Mouse (Mus musculus) testis, postnatal 10 days (tissue): ENCODE results near the gene Uhrf1.
"Not testable (repeated sequence)": the region's sequence is repeated elsewhere in the genome, so short reads cannot be mapped to it uniquely, and the experiment has no call there.

ENCODE experiments used
- DNase-seq: peaks from one replicate; pipeline ENCODE4 v3.0.0; 2021; ENCODE audit warnings: low spot score

Gene Uhrf1

DNA sequence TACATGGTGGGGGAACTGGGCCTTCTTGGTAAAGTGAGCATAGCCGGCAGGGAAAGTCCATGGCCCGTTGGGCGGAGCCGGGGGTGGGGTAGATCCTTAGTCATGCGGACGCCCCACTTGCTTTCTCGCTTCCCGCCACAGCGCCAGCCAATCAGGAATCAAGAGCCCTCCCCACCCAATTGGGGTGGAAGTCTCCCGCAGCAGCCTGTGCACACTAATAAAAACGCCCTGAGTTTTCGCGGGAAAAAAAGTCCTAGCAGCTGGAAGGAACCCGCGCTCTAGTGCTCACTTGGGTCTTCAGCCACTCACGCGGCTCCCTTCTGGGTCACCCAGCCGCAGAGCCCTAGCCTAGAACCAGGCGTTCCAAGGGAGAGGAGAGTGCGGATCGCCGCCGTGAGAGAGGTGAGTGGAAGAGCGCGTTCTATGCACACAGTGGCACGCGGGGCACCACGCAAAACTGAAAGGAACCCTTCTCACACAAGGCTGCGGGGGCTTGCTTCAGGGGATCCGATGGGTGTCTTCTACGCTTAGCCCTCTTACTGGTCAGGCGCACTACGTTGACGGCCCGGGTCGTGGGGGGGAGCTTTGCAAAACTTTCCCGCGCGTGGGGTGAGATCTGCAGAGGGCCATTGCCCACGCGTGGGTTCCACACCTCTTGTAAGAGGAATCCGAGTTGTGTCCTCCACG is at the start of gene Uhrf1:
Gene Uhrf1 (plus strand): TSS at position 162 of the 687 bp plus-strand sequence.
- peak; percentile 86 for DNase-seq

DNA sequence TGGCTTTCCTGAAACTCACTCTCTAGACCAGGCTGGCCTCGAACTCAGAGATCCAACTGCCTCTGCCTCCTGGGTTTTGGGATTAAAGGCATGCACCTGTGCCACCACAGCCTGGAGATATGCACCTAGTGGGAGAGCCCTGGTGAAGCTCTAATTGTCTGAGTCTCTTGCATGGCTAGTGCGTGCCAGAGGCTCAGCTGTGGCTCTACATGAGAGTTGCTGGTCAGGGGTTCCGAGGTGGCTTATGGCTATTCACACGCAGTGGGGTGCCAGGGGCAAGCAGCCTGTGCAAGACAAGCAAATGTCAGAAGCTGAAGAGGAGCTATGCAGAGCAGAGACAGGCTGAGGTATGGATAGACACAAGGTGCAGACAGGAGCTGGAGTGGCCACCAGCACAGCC is 48.4 kb upstream of the Uhrf1 start:
- DNase-seq: no peak

DNA sequence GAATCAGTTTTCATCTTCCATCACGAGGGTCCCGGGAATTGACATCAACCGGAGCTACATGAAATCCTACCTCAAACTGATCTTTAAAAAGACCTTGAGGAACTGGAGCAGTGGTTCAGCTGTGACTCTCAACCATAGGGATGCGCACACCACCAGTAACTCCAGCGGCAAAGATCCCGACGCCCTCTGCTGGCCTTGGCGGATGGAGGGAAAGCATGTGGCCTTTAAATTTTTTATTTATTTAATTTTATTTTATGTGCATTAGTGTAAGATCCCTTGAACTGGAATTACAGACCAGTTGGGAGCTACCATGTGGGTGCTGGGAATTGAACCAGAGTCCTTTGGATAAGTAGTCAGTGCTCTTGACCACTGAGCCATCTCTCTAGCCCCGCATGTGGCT is 47.7 kb upstream of the Uhrf1 start:
- DNase-seq: peak; percentile 75

DNA sequence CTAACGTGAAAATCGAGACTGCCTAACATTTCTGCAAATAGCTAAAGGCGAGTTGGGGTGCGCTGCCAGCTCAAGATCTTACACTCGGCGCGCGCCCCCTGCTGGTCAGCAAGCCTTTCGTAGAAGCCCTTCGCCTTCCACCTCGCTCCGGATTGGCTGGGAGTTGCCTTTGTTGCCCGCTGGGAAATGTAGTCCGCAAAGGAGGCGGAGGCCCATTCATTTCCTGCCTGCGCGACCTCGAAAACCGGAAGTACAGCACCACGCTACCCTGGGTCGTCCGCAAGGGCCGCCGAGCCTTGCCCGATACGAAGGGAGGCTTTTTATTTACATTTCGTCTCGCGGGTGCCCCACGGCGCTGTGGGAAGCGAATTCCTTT is 47.3 kb upstream of the Uhrf1 start:
- DNase-seq: peak; percentile 99

DNA sequence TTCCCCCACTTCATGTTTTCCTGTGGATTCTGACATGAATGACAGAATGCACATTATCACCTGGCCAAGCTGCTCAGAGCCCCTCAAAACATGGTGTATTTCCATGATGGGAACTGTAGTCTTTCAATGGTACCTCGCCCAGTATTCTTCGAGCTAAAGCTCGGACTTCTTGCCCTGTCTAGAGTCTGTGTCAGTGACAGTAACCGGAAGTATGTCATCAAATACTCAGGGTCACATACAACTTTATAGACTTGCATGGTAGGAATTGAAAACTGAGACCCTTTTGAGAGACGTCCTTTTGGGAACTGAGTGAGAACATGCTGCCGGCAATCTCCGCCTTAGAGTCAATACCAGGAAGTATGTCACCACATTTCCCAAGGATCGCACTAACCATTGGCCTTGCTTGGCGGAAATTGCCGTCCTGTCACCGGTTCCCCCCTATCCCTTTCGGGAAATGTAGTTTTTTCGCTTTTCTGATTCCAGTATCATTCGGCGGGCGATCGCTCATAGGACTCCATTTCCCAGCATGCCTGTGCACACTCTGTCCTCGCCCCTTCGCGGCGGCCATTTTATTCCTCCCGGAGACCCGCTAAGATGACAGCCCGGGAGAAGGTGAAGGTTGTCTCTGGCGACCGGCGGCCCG is 46.8 kb upstream of the Uhrf1 start, which contains the start of gene Fem1a:
Gene Fem1a (plus strand): TSS at position 572 of the 643 bp plus-strand sequence.
- DNase-seq: peak; percentile 87

DNA sequence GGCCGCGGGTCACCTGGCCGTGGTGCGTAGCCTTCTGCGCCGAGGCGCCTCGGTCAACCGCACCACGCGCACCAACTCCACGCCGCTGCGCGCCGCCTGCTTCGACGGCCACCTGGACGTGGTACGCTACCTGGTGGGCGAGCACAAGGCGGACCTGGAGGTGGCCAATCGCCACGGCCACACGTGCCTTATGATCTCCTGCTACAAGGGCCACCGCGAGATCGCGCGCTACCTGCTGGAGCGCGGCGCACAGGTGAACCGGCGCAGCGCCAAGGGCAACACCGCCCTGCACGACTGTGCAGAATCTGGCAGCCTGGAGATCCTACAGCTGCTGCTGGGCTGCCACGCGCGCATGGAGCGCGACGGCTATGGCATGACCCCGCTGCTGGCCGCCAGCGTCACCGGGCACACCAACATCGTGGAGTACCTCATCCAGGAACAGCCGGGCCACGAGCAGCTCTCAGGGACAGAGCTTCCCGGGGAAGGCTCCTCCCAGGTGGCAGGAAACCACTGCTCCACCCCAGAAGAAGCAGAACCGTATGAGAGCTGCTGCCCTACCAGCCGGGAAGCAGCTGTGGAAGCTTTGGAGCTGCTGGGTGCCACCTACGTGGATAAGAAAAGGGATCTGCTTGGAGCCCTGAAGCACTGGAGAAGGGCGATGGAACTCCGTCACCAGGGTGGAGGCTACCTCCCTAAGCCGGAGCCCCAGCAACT is 45.8 kb upstream of the Uhrf1 start:
- no peak for DNase-seq

DNA sequence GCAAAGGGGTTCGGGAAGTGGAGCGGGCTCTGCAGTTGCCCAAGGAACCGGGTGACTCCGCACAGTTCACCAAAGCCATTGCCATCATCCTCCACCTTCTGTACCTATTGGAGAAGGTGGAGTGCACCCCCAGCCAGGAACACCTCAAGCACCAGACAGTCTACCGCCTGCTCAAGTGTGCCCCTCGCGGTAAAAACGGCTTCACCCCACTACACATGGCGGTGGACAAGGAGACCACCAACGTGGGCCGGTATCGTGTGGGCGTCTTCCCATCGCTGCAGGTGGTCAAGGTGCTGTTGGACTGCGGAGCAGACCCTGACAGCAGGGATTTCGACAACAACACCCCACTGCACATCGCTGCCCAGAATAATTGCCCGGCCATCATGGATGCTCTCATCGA is 44.9 kb upstream of the Uhrf1 start:
- DNase-seq: not testable (repeated sequence)

DNA sequence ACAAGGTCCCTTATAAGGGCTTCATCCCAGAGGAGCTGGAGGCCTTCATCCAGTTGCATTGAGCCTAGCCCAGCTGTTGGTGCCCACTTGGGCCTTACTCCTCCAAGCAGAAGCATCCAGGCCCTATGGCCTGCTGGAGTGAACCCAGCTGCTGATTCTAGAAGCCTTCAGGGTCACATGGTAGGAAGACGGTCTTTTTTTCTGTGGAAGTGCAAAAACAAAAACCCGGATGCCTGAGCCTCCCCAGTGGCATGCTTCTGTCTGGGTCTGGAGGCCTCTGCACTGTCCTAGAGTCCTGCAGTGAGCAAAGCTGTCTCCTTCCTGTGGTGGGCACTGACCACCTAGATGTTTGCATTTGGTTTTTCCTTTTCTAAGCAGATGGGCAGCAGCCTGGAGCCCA is 44.3 kb upstream of the Uhrf1 start:
- not testable (repeated sequence) for DNase-seq

DNA sequence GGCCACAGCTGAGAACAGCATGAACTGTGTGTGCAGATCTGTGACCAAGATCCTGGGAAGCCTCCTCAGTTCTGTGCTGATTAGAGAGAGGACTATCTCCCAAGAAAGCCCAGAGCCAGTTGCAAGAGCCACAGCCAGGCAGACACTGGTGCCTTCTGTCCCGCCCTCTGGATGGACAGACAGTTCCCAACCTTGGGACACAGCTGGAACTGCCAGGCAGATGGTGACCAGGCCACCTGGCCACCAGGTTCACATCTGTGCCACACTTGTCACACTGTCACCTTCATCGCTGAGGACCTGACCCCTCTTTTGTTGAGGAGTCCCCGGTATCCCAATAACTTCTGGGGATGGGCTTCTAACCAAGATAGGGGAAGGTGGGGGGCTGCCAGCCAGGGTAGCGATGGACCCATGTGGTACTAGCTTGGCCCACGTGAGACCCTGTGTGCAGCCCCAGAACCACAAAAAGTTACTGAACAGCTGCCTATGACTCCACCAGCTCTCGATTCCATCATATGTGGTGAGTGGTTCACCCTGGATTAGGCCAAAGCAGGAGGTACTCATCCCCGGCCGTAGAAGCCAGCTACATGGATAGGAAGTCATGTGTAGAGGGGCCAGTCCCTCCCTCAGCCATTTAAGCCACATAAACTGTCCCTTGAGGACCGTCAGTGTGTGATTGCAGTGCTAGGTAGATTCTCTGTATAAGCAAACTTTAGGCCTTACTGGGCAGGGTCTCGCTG is 43.7 kb upstream of the Uhrf1 start:
- DNase-seq: no peak

DNA sequence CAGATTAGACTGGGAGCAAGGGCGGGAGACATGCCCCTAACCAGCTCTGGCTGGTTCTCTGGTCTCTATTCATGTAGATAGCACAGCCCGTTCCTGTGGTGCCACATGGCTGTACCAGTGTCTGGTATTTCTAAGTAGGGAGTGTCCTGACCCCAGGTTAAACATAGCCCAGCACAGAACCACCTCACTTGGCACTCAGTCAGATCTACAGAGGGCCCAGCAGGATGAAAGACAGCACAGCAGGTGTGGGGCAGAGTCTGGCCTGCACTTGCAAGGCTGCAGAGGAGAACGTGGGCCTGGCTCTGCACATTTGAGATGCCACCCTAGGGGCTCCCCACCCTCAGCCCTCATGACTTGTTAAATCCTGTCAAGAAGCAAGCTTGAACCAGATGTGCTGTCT is 42.0 kb upstream of the Uhrf1 start:
- DNase-seq: no peak

DNA sequence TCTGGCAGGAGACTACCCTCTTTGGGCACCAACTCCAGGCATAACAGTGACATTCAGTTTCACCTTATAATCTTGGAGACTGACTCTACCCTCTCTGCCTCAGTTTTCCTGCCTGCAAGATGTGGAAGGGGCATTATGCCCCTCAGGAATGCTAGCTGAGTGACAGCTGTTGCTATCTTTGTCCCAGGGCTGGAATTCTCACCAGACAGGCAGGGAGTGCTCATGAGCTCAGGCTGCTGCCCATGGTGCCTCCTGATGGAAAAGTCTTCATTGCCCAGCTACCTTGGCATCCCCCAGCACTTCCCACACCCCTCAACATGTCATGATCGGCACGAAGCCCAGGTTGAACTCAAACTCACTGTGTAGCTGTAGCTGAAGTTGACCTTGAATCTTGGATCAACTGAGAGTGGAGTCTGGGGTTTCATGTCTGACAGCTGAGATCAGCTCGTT is 40.5 kb upstream of the Uhrf1 start:
- DNase-seq: no peak

DNA sequence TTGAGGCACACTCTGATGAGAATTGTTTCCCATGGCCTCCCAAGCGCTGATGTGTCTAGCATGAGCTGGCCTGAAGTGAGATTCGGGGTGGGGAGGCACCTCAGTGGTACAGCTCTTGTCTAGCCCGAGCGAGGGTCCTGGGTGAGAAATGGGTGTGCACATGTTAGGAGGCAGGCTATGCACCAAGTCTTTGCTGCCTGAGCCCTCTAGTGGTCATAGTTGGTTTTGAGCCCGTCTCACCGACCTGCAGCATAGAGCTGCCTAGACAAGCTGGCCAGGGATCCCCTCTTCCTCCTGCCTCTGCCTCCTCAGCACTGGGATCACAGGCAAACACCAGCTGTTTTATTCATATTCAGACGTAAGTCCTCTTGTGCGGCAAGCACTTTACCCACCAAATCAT is 39.1 kb upstream of the Uhrf1 start:
- peak; percentile 83 for DNase-seq

DNA sequence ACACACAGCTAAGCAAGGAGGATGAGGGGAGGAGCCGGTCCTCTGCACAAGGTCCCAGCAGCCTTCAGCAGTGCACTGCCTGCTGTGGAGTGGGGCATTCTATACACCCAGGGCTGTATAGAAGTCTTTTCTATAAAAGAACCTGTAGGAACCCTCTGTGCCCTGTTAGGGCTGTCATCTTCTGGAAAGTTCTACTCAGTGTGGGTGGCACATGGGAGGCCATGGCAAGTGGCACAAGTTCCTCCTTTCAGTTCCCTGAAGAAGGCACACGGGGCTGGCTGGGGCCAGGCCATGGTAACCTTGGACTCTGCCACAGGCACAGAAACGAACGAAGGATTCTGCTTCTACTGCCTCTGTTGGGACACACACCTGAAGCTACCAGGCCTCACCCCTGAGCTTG is 38.1 kb upstream of the Uhrf1 start:
- DNase-seq: no peak

DNA sequence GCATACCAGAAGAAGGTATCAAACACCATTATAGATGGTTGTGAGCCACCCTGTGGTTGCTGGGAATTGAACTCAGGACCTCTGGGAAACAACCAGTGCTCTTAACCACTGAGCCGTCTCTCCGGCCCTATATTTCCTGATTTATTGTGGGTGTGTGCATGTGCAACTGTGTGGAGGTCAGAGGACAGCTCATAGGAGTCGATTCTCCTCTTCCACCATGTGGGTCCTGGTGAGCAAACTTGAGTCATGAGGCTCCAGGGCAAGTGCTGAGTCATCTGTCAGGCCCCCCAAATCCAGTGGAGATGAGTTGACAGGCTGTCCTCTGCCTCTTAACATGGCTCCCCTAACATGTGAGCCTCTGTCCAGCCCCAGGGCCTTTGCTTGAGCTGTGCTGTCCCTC is 37.3 kb upstream of the Uhrf1 start:
- DNase-seq: no peak

DNA sequence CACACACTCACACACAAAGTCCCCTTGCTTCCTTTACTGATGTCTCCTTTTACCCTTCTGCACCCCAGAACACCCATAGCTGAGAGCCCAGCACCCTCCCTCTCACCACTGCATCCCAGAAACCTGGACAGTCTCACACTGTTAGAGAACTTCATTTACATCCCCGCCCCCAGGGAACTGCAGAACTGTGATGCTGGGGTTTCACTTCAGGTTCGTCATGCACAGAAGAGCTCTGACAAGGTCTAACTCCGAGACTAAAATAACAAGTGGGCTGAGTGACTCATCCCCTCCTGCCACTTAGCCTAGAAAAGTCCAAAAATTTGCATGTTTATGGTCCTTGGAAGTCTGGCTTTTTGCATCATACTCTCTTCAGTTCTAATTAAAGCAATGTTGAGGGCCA is 36.9 kb upstream of the Uhrf1 start:
- DNase-seq: no peak

DNA sequence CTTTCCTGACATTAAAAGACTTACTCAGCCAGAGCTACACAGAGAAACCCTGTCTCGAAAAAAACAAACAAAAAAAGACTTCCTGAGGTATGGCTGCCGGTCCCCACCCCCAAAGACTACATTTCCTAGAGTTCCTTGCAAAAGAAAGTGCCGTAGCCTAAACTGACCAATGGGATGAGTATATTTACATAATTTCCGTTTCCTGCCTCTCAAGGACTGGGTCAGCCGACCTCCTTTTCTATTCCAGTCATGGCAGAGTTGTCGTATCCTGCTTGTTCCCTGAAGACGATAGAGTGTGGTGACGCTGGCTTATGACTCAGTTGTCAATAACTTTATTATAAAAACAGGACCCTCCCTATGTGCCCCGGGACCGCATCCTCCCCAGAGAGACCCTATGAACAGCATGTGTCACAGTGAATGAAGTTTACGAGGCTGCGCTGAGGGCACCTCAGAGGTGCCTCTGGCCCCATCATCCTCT is 33.9 kb upstream of the Uhrf1 start:
- DNase-seq: peak; percentile 50

DNA sequence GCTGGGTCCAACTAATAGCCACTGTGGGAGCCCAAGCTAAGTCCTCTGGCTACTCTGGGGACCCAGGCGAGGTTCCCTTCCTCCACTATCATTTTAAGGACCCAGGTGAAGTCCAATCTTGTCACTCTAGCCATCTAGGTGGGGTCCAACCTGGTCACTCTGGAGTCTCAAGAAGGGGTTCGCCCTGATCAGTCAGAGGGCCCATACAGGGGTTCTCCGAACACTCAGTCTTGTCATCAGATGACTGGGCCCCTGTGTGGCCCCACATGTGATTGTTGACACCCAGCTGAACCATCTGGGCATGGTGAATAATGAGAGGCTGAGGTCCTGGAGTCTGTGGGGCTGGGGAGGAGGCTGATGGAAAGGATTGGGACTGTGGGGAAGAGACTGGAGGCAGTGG is 33.4 kb upstream of the Uhrf1 start:
- DNase-seq: no peak

DNA sequence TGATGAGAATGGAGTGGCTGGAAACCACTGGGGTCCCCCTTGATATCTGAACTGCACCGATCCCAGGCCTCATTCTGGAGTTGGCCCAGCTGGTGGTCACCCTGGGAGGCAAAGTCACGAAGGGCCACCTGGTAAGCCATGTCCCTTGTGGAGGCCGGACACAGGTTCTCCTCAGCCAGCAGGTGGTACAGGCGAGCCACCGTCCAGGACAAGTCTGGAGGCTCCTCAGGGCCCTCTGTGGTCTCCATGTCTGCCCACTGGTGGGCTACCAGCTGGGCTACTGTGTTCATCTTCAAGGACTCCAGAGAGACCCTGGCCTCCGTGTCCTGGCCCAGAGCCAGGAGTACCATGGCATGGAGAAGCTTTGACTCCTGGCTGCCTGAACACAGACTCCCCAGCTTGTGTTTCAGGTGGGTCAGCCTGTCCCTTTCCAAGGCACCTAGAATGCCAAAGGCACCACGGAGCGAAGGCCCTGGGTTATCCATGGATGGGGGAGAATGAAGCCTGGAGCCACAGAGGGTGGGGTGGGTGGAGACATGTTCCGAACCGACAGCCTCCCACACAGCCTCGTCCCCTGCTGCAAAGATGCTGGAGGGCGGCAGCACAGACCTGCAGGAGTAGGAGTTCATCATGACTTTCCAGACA is 31.4 kb upstream of the Uhrf1 start:
- peak; percentile 49 for DNase-seq

DNA sequence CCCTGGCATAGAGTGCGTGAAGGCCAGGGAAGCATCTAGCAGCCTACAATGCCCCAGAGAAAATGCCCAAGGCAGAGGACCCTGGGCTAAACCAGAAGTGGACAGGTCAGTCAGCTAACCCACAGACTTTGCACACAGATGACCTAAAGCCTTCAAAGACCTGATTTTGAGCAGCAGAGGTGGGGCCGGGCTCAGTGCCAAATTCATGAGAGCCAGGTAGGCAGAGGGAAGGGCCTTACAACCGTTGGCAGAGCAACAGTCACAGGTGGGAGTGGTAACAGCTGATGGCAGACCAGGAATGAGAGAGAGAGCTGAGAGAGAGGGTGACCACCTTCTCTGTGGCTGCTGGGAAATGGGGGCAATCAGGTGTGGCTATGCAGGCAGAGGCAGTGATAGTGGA is 30.5 kb upstream of the Uhrf1 start:
- peak; percentile 50 for DNase-seq

DNA sequence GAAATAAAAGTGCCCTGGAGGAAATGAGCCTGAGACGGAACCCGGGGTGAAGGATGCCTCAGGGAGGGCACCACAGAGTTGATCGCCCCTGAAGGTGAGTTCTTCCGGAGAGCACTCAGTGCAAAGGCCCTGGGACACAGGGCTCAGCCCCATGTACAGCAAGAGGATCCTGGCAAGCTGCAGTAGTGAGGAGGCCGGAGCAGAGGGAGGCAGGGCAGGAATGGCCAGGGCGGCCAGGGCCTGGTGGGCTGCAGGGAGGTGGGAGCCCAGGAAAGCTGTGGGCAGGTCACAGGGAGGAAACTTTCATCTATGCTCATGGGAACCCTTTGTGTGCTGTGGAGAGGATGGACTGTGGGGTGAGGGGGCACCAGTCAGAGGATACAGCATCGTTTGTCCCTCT is 29.6 kb upstream of the Uhrf1 start:
- no peak for DNase-seq

DNA sequence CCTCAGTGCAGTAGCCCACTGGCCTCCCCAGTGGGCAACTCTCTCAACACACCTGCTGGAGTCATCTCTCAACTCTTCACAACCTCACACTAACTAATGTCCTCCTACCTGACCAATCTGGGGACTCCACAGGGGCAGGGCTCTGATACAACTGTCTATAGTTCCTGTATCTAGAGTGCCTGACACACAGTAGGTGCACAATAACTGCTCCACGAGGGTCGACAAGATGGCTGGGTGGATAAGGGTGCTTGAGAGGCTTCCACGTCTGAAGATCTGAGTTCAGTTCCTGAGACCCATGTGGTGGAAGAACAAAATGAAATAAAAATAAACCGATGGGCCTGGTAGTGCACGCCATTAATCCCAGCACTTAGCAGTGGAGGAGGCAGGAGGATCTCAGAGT is 29.1 kb upstream of the Uhrf1 start:
- no peak for DNase-seq
